Mouse (Mus musculus) adipose tissue, adult 10 weeks (tissue): ENCODE measurements around the gene Cfap100. TPM values are rescaled to one million over a fixed set of nuclear protein-coding genes. Genes with fewer than 3 reads are reported as not detected.

ENCODE experiments used
- polyA plus RNA-seq: library from polyadenylated mRNA; stranded (reverse); fragments of 350-450 nt; fragmentation: Illumina TruSeq; extraction: RNeasy Lipid Tissue Mini Kit (QIAGEN cat#74804); gene quantifications from one replicate; pipeline ENCODE4 v1.2.3, GENCODE M21; 2014; ENCODE audit warnings: low read depth, low replicate concordance

Cfap100 gene
- 3.5 TPM for polyA plus RNA-seq

DNA sequence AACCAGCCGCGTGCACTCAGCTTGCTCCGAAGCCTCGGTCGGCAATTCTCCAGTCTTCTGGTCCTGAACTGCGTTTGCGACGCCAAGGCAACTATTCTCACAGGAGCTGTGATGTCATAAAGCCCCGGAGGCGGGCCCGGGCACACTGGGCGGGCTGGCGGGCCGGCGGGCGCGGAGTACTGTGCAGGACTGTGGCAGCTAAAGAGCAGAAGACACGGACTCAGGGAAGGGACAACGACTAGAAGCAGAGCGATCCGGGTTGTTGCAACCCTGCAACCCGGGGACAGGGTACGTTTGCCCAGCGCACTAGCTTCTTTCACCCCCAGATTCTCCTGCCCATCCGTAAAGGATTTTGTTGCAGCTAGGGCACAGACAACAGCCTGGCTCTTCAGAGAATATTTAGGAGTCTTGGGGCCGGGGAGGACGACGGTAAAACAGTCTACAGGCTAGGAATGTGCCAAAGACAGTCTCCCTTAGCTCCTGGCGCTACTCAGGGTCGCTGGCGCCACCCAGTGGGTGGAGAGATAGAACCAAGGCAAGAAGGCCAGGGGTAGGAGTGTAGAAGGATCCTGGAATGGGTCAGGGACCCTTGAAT lies at the start of gene Cfap100:
Cfap100 (minus strand) TSS at position 418 of the 595 bp plus-strand sequence.

DNA sequence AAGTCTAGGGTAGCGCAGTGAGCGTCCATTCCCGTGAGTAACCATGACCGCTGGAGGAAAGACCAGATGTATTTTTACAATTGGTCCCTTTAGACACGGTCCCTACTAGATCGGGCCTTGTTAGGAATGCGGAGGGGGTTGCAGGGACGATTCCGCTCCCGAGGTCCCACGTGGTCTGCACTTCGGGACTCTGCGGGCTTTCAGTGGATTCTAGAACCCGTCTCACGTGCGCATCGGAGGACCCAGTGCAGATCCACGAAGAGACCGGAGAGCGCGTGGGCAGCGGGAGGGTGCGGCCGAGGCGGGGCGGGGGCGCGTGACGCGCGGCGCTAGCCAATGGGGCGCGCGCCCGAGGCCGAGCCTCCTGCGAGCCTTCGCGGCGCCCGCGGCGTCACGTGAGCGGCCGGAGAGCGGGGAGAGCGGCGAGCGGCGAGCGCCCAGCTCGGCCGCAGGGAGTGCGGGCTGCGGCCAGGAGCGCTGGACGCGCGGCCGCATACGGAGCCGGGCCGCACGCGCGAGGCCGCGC lies 33.6 kb upstream of the Cfap100 start, which contains the start of gene Klf15:
Klf15 (plus strand) TSS at position 396 of the 526 bp plus-strand sequence.

DNA sequence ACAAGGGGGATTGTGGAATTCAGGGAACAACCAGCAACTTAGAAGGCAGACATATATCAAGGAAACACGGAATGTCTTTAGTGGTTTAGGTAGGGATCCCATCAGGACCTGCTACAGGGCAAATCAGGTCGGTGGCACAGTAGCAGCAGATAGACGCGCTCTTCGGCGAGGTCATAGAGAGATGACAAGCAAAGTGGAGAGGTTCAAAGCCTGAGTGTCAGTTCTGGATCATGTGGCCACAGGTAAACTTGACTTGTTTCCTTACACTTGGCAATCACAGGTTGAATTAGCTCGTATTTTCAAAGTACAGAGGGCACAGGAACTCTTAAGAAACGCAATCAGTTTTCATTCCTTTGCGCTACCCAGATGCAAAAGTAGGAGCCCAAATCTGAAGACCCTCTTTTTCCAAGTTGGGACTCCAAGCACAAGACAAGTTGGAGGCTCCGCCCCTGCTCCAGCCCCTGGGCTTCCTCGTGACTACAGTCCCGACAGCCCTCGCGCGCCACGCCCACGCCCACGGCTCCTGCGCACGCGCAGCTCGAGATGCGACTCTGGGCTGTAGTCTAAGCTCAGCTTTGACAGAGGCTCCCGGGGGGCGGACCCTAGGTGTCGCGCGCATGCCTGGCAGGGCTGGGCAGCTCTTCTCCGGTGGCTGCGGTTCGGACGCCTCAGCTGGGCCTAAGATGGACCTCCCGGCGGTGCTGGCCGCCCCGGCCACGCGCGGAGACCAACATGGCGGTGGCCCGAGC lies 59.4 kb downstream of the Cfap100 start, which contains the start of gene Zxdc:
Zxdc (plus strand) TSS at position 517 of the 749 bp plus-strand sequence.

Other genes starting within 250 kb of the Cfap100 start
- gene V1ra8, start 226.0 kb downstream of the Cfap100 start, polyA plus RNA-seq: not detected
- gene Vmn1r53, start 204.4 kb downstream of the Cfap100 start, polyA plus RNA-seq: not detected
- gene Vmn1r54, start 182.5 kb downstream of the Cfap100 start, polyA plus RNA-seq: not detected
- gene BC048671, start 127.6 kb downstream of the Cfap100 start, polyA plus RNA-seq: 4.4 TPM
- gene Chst13, start 103.6 kb downstream of the Cfap100 start, polyA plus RNA-seq: not detected
- gene Uroc1, start 95.5 kb downstream of the Cfap100 start, polyA plus RNA-seq: 0.56 TPM
- 12.2 TPM for gene Zxdc, start 59.3 kb downstream of the Cfap100 start, polyA plus RNA-seq
- gene Klf15, start 33.8 kb upstream of the Cfap100 start, polyA plus RNA-seq: 31.9 TPM
- 54.0 TPM for gene Aldh1l1, start 57.6 kb upstream of the Cfap100 start, polyA plus RNA-seq
- 46.0 TPM for gene Slc41a3, start 175.9 kb upstream of the Cfap100 start, polyA plus RNA-seq